In the genomic region with DNA sequence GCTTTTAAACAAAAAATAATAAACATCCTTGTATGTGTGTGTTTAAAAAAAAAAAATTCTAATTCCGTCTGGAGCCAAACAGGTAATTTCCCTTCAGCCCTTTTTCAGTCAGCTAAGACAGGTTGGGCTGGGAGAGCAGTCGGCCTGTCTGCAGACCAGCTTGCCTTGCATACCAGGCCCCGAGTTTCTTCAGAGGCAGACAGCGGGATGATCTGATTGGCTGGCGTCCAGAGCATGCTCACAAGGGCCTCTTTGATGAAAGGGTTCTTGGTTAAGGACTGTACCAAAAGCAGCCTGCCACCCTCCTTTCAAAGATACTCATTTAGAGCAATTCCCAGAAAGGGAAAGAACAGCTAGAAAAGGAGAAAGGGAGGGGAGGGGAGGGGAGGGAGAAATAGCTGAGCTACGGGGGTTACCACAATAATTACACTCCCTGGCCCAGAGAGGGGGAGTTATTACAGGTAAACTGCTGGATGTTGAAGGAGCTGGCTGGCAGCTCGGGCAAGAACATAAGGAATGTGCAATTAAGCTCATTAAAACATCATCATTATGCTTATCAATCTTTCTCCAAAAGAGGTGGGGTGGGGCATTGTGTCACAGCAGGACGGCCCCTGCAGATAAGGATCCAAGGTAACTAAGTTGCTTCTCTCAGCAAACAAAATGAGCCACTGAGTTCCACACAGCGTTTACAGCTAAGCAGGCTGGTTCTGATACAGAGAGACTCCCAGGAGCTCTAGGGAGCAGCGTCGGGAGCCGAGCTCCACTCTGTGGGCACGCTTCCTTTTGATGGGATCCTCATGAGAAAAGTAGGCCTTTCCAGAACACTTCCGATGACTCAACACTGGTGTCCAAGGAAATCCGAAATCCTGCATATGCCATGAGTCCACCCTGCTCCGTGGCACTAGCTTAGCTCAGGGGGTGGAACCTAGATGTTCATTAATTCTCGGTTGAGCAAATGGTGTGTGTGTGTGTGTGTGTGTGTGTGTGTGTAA, we compare ENCODE assay signal across 8 mouse cellular contexts.
A peak's percentile ranks its signal among the peaks of the same experiment; 100 is the strongest.
DNase-seq lines count a peak whose midpoint lies in the region; ATAC-seq lines count a peak whose summit lies in the region.

No protein-coding gene starts in this region.

- WGBS in heart, embryonic 13.5 days: 46% methylated on average over 17 of the region's 17 CpGs
- 18% methylated on average over 17 of the region's 17 CpGs for WGBS in forebrain, embryonic 14.5 days

- no peak overlapping the region for H3K4me3 ChIP-seq in heart, embryonic 13.5 days
- no peak overlapping the region for H3K4me3 ChIP-seq in forebrain, embryonic 14.5 days (ENCODE audit: low read depth, low read length)

- H3K9me3 ChIP-seq in heart, embryonic 13.5 days: no peaks in the 10 kb centered on the region
- H3K9me3 ChIP-seq in forebrain, embryonic 14.5 days (replicated peaks; ENCODE audit: control insufficient read depth, low read length): no peaks in the 10 kb centered on the region

- no peaks in the 10 kb centered on the region for H3K36me3 ChIP-seq in heart, embryonic 13.5 days
- no peaks in the 10 kb centered on the region for H3K36me3 ChIP-seq in forebrain, embryonic 14.5 days (ENCODE audit: control insufficient read depth, insufficient read depth, low read length)

- no peak overlapping the region; the same call in 1 of the 2 replicates for H3K9ac ChIP-seq in heart, embryonic 13.5 days
- no peak overlapping the region for H3K9ac ChIP-seq in forebrain, embryonic 14.5 days (ENCODE audit: low read length)

- no peak for DNase-seq in heart, postnatal 36 days
- peak; percentile 38 for DNase-seq in adrenal gland, adult 8-10 months
- peak; percentile 93 for DNase-seq in forebrain, embryonic 14.5 days (ENCODE audit: low spot score)
- peak; percentile 57 to 70 for DNase-seq in kidney, postnatal 25 days
- peak; percentile 46 for DNase-seq in lung, postnatal 14 days
- peak; percentile 74 for DNase-seq in testis, postnatal 10 days (ENCODE audit: low spot score)
- DNase-seq in spleen, adult 12 weeks (ENCODE audit: low spot score): no peak

- no peak; the same call in 1 of the 2 replicates for ATAC-seq in heart, embryonic 13.5 days (ENCODE audit: extremely low read depth, insufficient number of reproducible peaks, low FRiP score, low TSS enrichment)
- peak; percentile 92 for ATAC-seq in forebrain, embryonic 14.5 days

- H3K4me1 ChIP-seq in heart, embryonic 13.5 days: peaks cover 37% of the 10 kb centered on the region
- peaks cover 11% of the 10 kb centered on the region for H3K4me1 ChIP-seq in forebrain, embryonic 14.5 days (ENCODE audit: control insufficient read depth, insufficient read depth, low read length)

- peak overlapping the region; percentile 33 for H3K4me2 ChIP-seq in heart, embryonic 13.5 days
- H3K4me2 ChIP-seq in forebrain, embryonic 14.5 days (ENCODE audit: low read length): peak overlapping the region; percentile 24; the same call in 1 of the 2 replicates

- H3K27me3 ChIP-seq in heart, embryonic 13.5 days (replicated peaks): no peaks in the 10 kb centered on the region
- H3K27me3 ChIP-seq in forebrain, embryonic 14.5 days (replicated peaks; ENCODE audit: control insufficient read depth, insufficient read depth, low read length): no peaks in the 10 kb centered on the region

- intact Hi-C loops in heart, postnatal 36 days (cut with DNase I): no loop called here

- no peak overlapping the region for H3K27ac ChIP-seq in heart, embryonic 13.5 days (replicated peaks)
- peak overlapping the region; percentile 52; the same call in 1 of the 2 replicates for H3K27ac ChIP-seq in forebrain, embryonic 14.5 days (ENCODE audit: low read depth, low read length)

Comparison
In these comparisons a context has a peak if more than half of its experiments do, and no peak if none do; other contexts are left out.
1. DNase-seq: peak in adrenal gland, adult 8-10 months (single experiment), forebrain, embryonic 14.5 days (single experiment), kidney, postnatal 25 days (2 of 2), lung, postnatal 14 days (single experiment) and testis, postnatal 10 days (single experiment); none in heart, postnatal 36 days (0 of 2) and spleen, adult 12 weeks (single experiment).